Mouse (Mus musculus): Measurements from ENCODE around the gene Cpsf3. TPM values are rescaled to one million over a fixed set of nuclear protein-coding genes. Genes with fewer than 3 reads are reported as not detected.

Cpsf3 gene
- total RNA-seq, 1 experiment = 57.5 TPM

GRCm38 (mm10) chr12:21298856-21299255 is 13.7 kb downstream of the Cpsf3 start:
- H3K4me3 ChIP-seq (ENCODE audit: insufficient read depth in 1 of 2, low read depth in 1 of 2, low read length in 2 of 2, poor library complexity in 1 of 2, severe bottlenecking in 1 of 2) = no peak overlapping the region
- in situ Hi-C loops (cut with MboI; ENCODE audit: low sequenced_read_pairs in 2 of 2, unreplicated experiment in 2 of 2) = no loop called here
- DNase-seq (ENCODE audit: low read depth, low spot score) = no peak
- H3K4me1 ChIP-seq (ENCODE audit: control insufficient read depth in 2 of 2, insufficient read depth in 2 of 2, low read length in 2 of 2, poor library complexity in 1 of 2) = no peaks in the 10 kb centered on the region
- H3K9me3 ChIP-seq (ENCODE audit: control insufficient read depth, insufficient read depth, low read depth, low read length) = no peaks in the 10 kb centered on the region
- TF ChIP-seq MAFK (IDR thresholded peaks at IDR 0.05; ENCODE audit: insufficient read depth, low read depth, low read length) (no peak), HCFC1 (IDR thresholded peaks at IDR 0.05; ENCODE audit: borderline replicate concordance, insufficient read depth, low read length) (no peak), ZC3H11A (IDR thresholded peaks at IDR 0.05; ENCODE audit: borderline replicate concordance, low read depth, low read length) (no peak), CHD2 (IDR thresholded peaks at IDR 0.05; ENCODE audit: low read depth, low read length) (no peak), ZNF384 (IDR thresholded peaks at IDR 0.05; ENCODE audit: low read depth, low read length) (no peak)
- peaks cover 56% of the 10 kb centered on the region for H3K36me3 ChIP-seq (ENCODE audit: control insufficient read depth, insufficient read depth, low read length, poor library complexity, severe bottlenecking)
- no peak overlapping the region for H3K27ac ChIP-seq (ENCODE audit: insufficient read depth, low read depth, low read length, poor library complexity, severe bottlenecking)
- no peak overlapping the region for H3K9ac ChIP-seq (ENCODE audit: insufficient read depth, low read depth, low read length, poor library complexity, severe bottlenecking)

DNA sequence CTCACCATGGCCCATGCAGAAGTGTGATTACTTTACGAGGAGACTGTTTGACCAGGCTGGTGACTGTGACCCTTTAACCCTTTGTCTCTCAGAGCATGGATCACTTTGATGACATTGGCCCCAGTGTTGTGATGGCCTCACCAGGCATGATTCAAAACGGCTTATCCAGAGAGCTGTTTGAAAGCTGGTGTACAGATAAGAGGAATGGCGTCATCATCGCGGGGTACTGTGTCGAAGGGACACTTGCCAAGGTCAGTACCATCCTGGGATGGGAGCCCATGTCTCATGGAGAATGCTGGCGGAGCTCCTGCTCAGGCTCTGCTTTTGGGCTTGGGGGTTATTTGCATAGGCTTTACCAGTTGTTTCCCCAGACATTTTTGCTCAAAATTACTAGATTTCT is 16.1 kb downstream of the Cpsf3 start:
- Histone ChIP-seq H3K36me3 (ENCODE audit: control insufficient read depth, insufficient read depth, low read length, poor library complexity, severe bottlenecking) (peaks cover 50% of the 10 kb centered on the region), H3K4me1 (ENCODE audit: control insufficient read depth in 2 of 2, insufficient read depth in 2 of 2, low read length in 2 of 2, poor library complexity in 1 of 2) (no peaks in the 10 kb centered on the region), H3K9ac (ENCODE audit: insufficient read depth, low read depth, low read length, poor library complexity, severe bottlenecking) (no peak overlapping the region), H3K4me3 (ENCODE audit: insufficient read depth in 1 of 2, low read depth in 1 of 2, low read length in 2 of 2, poor library complexity in 1 of 2, severe bottlenecking in 1 of 2) (no peak overlapping the region), H3K27ac (ENCODE audit: insufficient read depth, low read depth, low read length, poor library complexity, severe bottlenecking) (no peak overlapping the region), H3K9me3 (ENCODE audit: control insufficient read depth, insufficient read depth, low read depth, low read length) (no peaks in the 10 kb centered on the region)
- no peak for TF ChIP-seq MAFK (IDR thresholded peaks at IDR 0.05; ENCODE audit: insufficient read depth, low read depth, low read length)
- no peak for TF ChIP-seq ZNF384 (IDR thresholded peaks at IDR 0.05; ENCODE audit: low read depth, low read length)
- TF ChIP-seq CHD2 (IDR thresholded peaks at IDR 0.05; ENCODE audit: low read depth, low read length) = no peak
- TF ChIP-seq HCFC1 (IDR thresholded peaks at IDR 0.05; ENCODE audit: borderline replicate concordance, insufficient read depth, low read length) = no peak
- no peak for TF ChIP-seq ZC3H11A (IDR thresholded peaks at IDR 0.05; ENCODE audit: borderline replicate concordance, low read depth, low read length)
- in situ Hi-C loops (cut with MboI; ENCODE audit: low sequenced_read_pairs in 2 of 2, unreplicated experiment in 2 of 2) = no loop called here
- no peak for DNase-seq (ENCODE audit: low read depth, low spot score)

DNA sequence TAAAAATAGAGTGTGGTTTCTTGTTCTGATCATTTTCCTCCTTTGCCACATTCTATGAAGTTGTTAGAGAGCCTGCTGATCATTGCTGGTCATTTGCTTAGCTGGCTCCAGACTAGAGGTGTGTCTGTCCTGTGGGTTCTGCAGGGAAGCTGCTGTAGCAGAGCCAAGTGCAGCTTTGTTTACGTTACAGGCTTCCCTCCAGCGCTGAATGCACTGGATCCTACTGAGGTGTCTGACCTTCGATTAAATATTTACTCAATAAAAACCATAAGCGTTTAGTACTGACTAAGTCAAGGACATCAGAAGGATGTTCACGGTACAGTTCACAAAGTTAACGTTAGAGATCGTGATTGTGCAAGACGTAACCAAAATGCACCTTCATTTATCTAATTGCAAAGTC is 16.7 kb downstream of the Cpsf3 start:
- H3K9me3 ChIP-seq (ENCODE audit: control insufficient read depth, insufficient read depth, low read depth, low read length) = no peaks in the 10 kb centered on the region
- TF ChIP-seq ZNF384 (IDR thresholded peaks at IDR 0.05; ENCODE audit: low read depth, low read length) (no peak), CHD2 (IDR thresholded peaks at IDR 0.05; ENCODE audit: low read depth, low read length) (no peak), HCFC1 (IDR thresholded peaks at IDR 0.05; ENCODE audit: borderline replicate concordance, insufficient read depth, low read length) (no peak), ZC3H11A (IDR thresholded peaks at IDR 0.05; ENCODE audit: borderline replicate concordance, low read depth, low read length) (no peak), MAFK (IDR thresholded peaks at IDR 0.05; ENCODE audit: insufficient read depth, low read depth, low read length) (no peak)
- no peak overlapping the region for H3K9ac ChIP-seq (ENCODE audit: insufficient read depth, low read depth, low read length, poor library complexity, severe bottlenecking)
- no peak for DNase-seq (ENCODE audit: low read depth, low spot score)
- no peaks in the 10 kb centered on the region for H3K4me1 ChIP-seq (ENCODE audit: control insufficient read depth in 2 of 2, insufficient read depth in 2 of 2, low read length in 2 of 2, poor library complexity in 1 of 2)
- H3K27ac ChIP-seq (ENCODE audit: insufficient read depth, low read depth, low read length, poor library complexity, severe bottlenecking) = no peak overlapping the region
- H3K36me3 ChIP-seq (ENCODE audit: control insufficient read depth, insufficient read depth, low read length, poor library complexity, severe bottlenecking) = peaks cover 53% of the 10 kb centered on the region
- in situ Hi-C loops (cut with MboI; ENCODE audit: low sequenced_read_pairs in 2 of 2, unreplicated experiment in 2 of 2) = no loop called here
- no peak overlapping the region for H3K4me3 ChIP-seq (ENCODE audit: insufficient read depth in 1 of 2, low read depth in 1 of 2, low read length in 2 of 2, poor library complexity in 1 of 2, severe bottlenecking in 1 of 2)

DNA sequence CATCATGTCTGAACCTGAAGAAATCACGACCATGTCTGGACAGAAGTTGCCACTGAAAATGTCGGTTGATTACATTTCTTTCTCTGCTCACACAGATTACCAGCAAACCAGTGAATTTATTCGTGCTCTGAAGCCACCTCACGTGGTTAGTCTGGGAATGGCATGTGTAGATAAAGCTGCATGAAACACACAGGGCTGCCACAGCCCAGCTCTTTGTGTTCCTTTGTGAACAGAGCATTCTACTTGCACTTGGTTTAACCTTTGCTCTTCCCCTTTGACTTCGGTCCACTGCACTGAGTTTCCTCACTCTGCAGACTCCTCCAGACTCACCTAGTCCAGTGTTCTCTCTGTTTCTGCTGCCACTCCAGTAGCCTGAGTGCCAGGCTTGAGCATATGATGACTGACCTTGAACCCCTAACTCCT is 17.2 kb downstream of the Cpsf3 start:
- H3K9me3 ChIP-seq (ENCODE audit: control insufficient read depth, insufficient read depth, low read depth, low read length) = no peaks in the 10 kb centered on the region
- in situ Hi-C loops (cut with MboI; ENCODE audit: low sequenced_read_pairs in 2 of 2, unreplicated experiment in 2 of 2) = no loop called here
- H3K4me3 ChIP-seq (ENCODE audit: insufficient read depth in 1 of 2, low read depth in 1 of 2, low read length in 2 of 2, poor library complexity in 1 of 2, severe bottlenecking in 1 of 2) = no peak overlapping the region
- TF ChIP-seq ZNF384 (IDR thresholded peaks at IDR 0.05; ENCODE audit: low read depth, low read length) = no peak
- no peak for TF ChIP-seq HCFC1 (IDR thresholded peaks at IDR 0.05; ENCODE audit: borderline replicate concordance, insufficient read depth, low read length)
- TF ChIP-seq CHD2 (IDR thresholded peaks at IDR 0.05; ENCODE audit: low read depth, low read length) = no peak
- TF ChIP-seq MAFK (IDR thresholded peaks at IDR 0.05; ENCODE audit: insufficient read depth, low read depth, low read length) = no peak
- no peak for TF ChIP-seq ZC3H11A (IDR thresholded peaks at IDR 0.05; ENCODE audit: borderline replicate concordance, low read depth, low read length)
- peaks cover 52% of the 10 kb centered on the region for H3K36me3 ChIP-seq (ENCODE audit: control insufficient read depth, insufficient read depth, low read length, poor library complexity, severe bottlenecking)
- H3K27ac ChIP-seq (ENCODE audit: insufficient read depth, low read depth, low read length, poor library complexity, severe bottlenecking) = no peak overlapping the region
- H3K4me1 ChIP-seq (ENCODE audit: control insufficient read depth in 2 of 2, insufficient read depth in 2 of 2, low read length in 2 of 2, poor library complexity in 1 of 2) = no peaks in the 10 kb centered on the region
- no peak for DNase-seq (ENCODE audit: low read depth, low spot score)
- no peak overlapping the region for H3K9ac ChIP-seq (ENCODE audit: insufficient read depth, low read depth, low read length, poor library complexity, severe bottlenecking)

DNA sequence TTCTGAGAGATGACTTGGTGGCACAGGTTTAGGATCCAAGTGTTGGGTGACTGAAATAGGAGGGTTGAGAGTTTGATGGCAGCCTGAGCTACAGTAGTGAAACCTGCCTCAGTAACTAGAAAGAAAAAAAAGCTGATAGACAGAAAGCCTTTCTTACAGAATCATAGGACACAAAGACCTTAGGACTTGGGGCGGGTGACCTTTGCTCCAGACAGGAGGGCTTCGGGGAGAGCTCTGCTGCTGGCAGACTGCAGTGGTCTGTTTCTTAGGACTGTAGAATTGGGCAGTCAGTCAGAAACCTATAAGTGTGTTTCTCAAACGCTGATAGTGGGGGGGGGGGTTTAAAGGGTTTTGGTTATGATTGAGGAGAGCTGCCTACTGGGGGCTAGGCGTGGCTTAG is 20.6 kb downstream of the Cpsf3 start:
- DNase-seq (ENCODE audit: low read depth, low spot score) = no peak
- in situ Hi-C loops (cut with MboI; ENCODE audit: low sequenced_read_pairs in 2 of 2, unreplicated experiment in 2 of 2) = no loop called here
- no peak overlapping the region for H3K4me3 ChIP-seq (ENCODE audit: insufficient read depth in 1 of 2, low read depth in 1 of 2, low read length in 2 of 2, poor library complexity in 1 of 2, severe bottlenecking in 1 of 2)
- H3K9ac ChIP-seq (ENCODE audit: insufficient read depth, low read depth, low read length, poor library complexity, severe bottlenecking) = no peak overlapping the region
- no peaks in the 10 kb centered on the region for H3K4me1 ChIP-seq (ENCODE audit: control insufficient read depth in 2 of 2, insufficient read depth in 2 of 2, low read length in 2 of 2, poor library complexity in 1 of 2)
- peaks cover 61% of the 10 kb centered on the region for H3K36me3 ChIP-seq (ENCODE audit: control insufficient read depth, insufficient read depth, low read length, poor library complexity, severe bottlenecking)
- no peak overlapping the region for H3K27ac ChIP-seq (ENCODE audit: insufficient read depth, low read depth, low read length, poor library complexity, severe bottlenecking)
- TF ChIP-seq MAFK (IDR thresholded peaks at IDR 0.05; ENCODE audit: insufficient read depth, low read depth, low read length) (no peak), ZNF384 (IDR thresholded peaks at IDR 0.05; ENCODE audit: low read depth, low read length) (no peak), HCFC1 (IDR thresholded peaks at IDR 0.05; ENCODE audit: borderline replicate concordance, insufficient read depth, low read length) (no peak), ZC3H11A (IDR thresholded peaks at IDR 0.05; ENCODE audit: borderline replicate concordance, low read depth, low read length) (no peak), CHD2 (IDR thresholded peaks at IDR 0.05; ENCODE audit: low read depth, low read length) (no peak)
- H3K9me3 ChIP-seq (ENCODE audit: control insufficient read depth, insufficient read depth, low read depth, low read length) = no peaks in the 10 kb centered on the region
